Mouse (Mus musculus) megakaryocyte, embryonic 14.5 days (primary cell): ENCODE measurements around the gene Bfsp2.

Source experiments
- FLI1 ChIP-seq: IDR thresholded peaks from 2 replicates; pipeline ENCODE4 v1.6.1; 2012; ENCODE audit warnings: low read length, inconsistent platforms, mixed read lengths
- GATA1 ChIP-seq: IDR thresholded peaks from 3 replicates; pipeline ENCODE4 v1.6.1; 2012; ENCODE audit warnings: mixed read lengths, low read length, inconsistent platforms, borderline replicate concordance

DNA sequence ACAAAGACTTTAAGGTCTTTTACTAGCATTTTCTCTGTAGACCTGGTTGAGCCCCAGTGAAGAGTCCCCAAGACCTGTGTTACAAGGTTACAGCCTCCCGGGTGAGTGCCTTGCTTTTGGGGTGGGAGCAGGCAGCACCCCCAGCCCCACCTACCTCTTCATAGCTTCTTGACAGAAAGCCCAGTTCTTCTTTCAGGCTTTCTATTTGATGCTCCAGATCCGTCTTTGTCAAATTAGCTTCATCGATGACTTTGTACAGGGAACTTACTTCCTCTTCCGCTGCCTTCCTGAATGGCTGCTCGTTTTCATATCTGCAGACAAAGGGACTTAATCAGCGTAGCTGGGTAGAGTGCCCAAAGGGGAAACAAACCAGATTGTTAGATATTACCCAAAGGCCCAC is 30.6 kb downstream of the Bfsp2 start:
- no peak for TF ChIP-seq GATA1
- TF ChIP-seq FLI1: no peak
